Comparison of ENCODE assay signal across 27 mouse cellular contexts in the genomic region with DNA sequence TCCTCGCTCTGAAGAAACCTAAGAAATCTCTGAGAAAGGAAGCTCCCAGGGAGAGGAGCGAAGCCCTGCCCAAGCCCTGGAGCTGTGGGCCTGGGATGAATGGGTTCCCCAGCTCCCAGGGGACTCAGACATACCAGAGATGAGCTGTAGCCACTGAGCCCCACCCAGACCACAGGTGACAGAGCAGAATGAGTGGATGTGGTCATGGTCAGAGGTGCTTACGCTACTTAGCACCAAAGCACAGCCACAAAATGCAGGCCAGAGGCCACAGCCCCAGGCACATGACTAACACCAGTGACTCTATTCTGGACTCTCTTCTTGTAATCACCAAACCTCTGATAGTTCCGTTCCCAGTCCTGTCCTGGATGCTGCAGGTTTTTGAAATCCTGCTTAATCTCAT. TPM values are rescaled to one million over a fixed set of nuclear protein-coding genes. Genes with fewer than 3 reads are reported as not detected.
DNase-seq lines count a peak whose midpoint lies in the region; ATAC-seq and TF ChIP-seq lines count a peak whose summit lies in the region.
"Had no signal": no experiment of that assay in that cellular context is flagged by ENCODE, and none has a peak within 500 bp of the region (broad histone marks: within the 10 kb centered on the region; RNA-seq: fewer than 3 reads in every experiment).

No protein-coding gene starts in this region.

- WGBS in kidney, adult 2 months: 63% methylated on average over 4 of the region's 4 CpGs
- 66% methylated on average over 4 of the region's 4 CpGs for WGBS in intestine, embryonic 16.5 days
- WGBS in stomach, postnatal 0 days: 53% methylated on average over 4 of the region's 4 CpGs

- TF ChIP-seq CTCF in kidney, adult 2 months (conservative IDR thresholded peaks at IDR 0.05; ENCODE audit: insufficient read depth, insufficient read length, low read depth, low read length): no peak
- no peak for TF ChIP-seq CTCF in stomach, postnatal 0 days (IDR thresholded peaks at IDR 0.05; ENCODE audit: low read depth)

- no peak for TF ChIP-seq POLR2A in kidney, adult 2 months (IDR thresholded peaks at IDR 0.05; ENCODE audit: low read depth, low read length)

- no peak for DNase-seq in kidney, adult 2 months
- no peak for DNase-seq in kidney, postnatal 25 days
- peak; percentile 33 for DNase-seq in MN1 (ENCODE audit: low spot score)
- DNase-seq in stomach, postnatal 0 days (ENCODE audit: low spot score): no peak
- no peak for DNase-seq in adrenal gland, adult 2 months
- DNase-seq in thymus, postnatal 14 days: no peak
- DNase-seq: adrenal gland, postnatal 25 days; cerebellum, adult 18-20 months; gastrocnemius, postnatal 36 days; heart, postnatal 14 days; kidney, postnatal 4 days; lung, adult 2 months; lung, postnatal 4 days; right cerebral cortex, adult 18-20 months; spleen, adult 18-20 months; thymus, postnatal 25 days had no signal

- no peaks in the 10 kb centered on the region for H3K36me3 ChIP-seq in kidney, adult 2 months (ENCODE audit: control insufficient read depth, insufficient read depth, low read length)
- no peaks in the 10 kb centered on the region for H3K36me3 ChIP-seq in intestine, embryonic 16.5 days (ENCODE audit: control insufficient read depth, insufficient read depth, low read length)
- H3K36me3 ChIP-seq in stomach, postnatal 0 days (ENCODE audit: control insufficient read depth, insufficient read depth, low read length): no peaks in the 10 kb centered on the region
- H3K36me3 ChIP-seq: G1E; hindbrain, embryonic 13.5 days; midbrain, embryonic 12.5 days had no signal

- H3K4me3 ChIP-seq in kidney, adult 2 months (ENCODE audit: insufficient read depth, low read depth, low read length): no peak overlapping the region
- H3K4me3 ChIP-seq in intestine, embryonic 16.5 days (ENCODE audit: low read length): no peak overlapping the region
- H3K4me3 ChIP-seq in stomach, postnatal 0 days (ENCODE audit: low read depth, low read length): no peak overlapping the region
- H3K4me3 ChIP-seq: hindbrain, embryonic 13.5 days; midbrain, embryonic 12.5 days had no signal

- no peak for ATAC-seq in intestine, embryonic 16.5 days
- no peak for ATAC-seq in stomach, postnatal 0 days (ENCODE audit: low FRiP score, low TSS enrichment)
- ATAC-seq in frontal cortex, adult (ENCODE audit: low TSS enrichment): no peak

- peak overlapping the region; percentile 17; the same call in 1 of the 2 replicates for H3K27ac ChIP-seq in kidney, adult 2 months (ENCODE audit: insufficient read depth, low read depth, low read length)
- H3K27ac ChIP-seq in intestine, embryonic 16.5 days (ENCODE audit: low read length): peak overlapping the region; percentile 78
- 0 out of 2 replicates have a peak overlapping the region, but pooled peaks have one; percentile 13 for H3K27ac ChIP-seq in stomach, postnatal 0 days (replicated peaks)
- H3K27ac ChIP-seq: hindbrain, embryonic 13.5 days; midbrain, embryonic 12.5 days had no signal

- H3K27me3 ChIP-seq in kidney, adult 2 months (replicated peaks; ENCODE audit: control insufficient read depth, insufficient read depth, low read length): no peaks in the 10 kb centered on the region
- H3K27me3 ChIP-seq in intestine, embryonic 16.5 days (replicated peaks; ENCODE audit: control insufficient read depth, insufficient read depth, low read length): no peaks in the 10 kb centered on the region
- no peaks in the 10 kb centered on the region for H3K27me3 ChIP-seq in stomach, postnatal 0 days (ENCODE audit: control insufficient read depth, insufficient read depth, low read length)
- H3K27me3 ChIP-seq: midbrain, embryonic 12.5 days had no signal

- no peak overlapping the region for H3K4me2 ChIP-seq in intestine, embryonic 16.5 days (ENCODE audit: low read depth, low read length)
- no peak overlapping the region for H3K4me2 ChIP-seq in stomach, postnatal 0 days (replicated peaks; ENCODE audit: low read depth)
- H3K4me2 ChIP-seq: heart, embryonic 11.5 days; hindbrain, embryonic 13.5 days; midbrain, embryonic 12.5 days had no signal

- H3K9me3 ChIP-seq in intestine, embryonic 16.5 days (ENCODE audit: control insufficient read depth, low read length): no peaks in the 10 kb centered on the region
- H3K9me3 ChIP-seq in stomach, postnatal 0 days (ENCODE audit: control insufficient read depth, low read length): no peaks in the 10 kb centered on the region
- H3K9me3 ChIP-seq: G1E; hindbrain, embryonic 13.5 days; midbrain, embryonic 12.5 days had no signal

- peaks cover 12% of the 10 kb centered on the region for H3K4me1 ChIP-seq in kidney, adult 2 months (ENCODE audit: control insufficient read depth, insufficient read depth, low read length)
- H3K4me1 ChIP-seq in intestine, embryonic 16.5 days (ENCODE audit: control insufficient read depth, insufficient read depth, low read length): peaks cover 3% of the 10 kb centered on the region; the same call in 1 of the 2 replicates
- H3K4me1 ChIP-seq in stomach, postnatal 0 days (replicated peaks; ENCODE audit: control insufficient read depth, insufficient read depth): no peaks in the 10 kb centered on the region
- H3K4me1 ChIP-seq: hindbrain, embryonic 13.5 days; midbrain, embryonic 12.5 days had no signal

- H3K9ac ChIP-seq in intestine, embryonic 16.5 days (ENCODE audit: low read depth, low read length): no peak overlapping the region
- H3K9ac ChIP-seq in stomach, postnatal 0 days (ENCODE audit: low read length): no peak overlapping the region
- H3K9ac ChIP-seq: hindbrain, embryonic 13.5 days; midbrain, embryonic 12.5 days had no signal

- no peak for TF ChIP-seq EP300 in stomach, postnatal 0 days (optimal IDR thresholded peaks at IDR 0.05)

RNA-seq across cellular contexts. Expression of gene Lmtk3, which starts 12.4 kb away (rescaled TPM):
- 5.7 and 7.3 TPM in 2 replicates for polyA plus RNA-seq in kidney, adult 2 months (2012; rRNA removed)
- 0.47 and 0.51 TPM in 2 replicates for polyA plus RNA-seq in intestine, embryonic 16.5 days (2015; fragmentation: Nextera tagmentation; extraction: Ambion mirVana)
- polyA plus RNA-seq in stomach, postnatal 0 days (2015; fragmentation: Nextera tagmentation; extraction: Ambion mirVana): 0.15 and 0.27 TPM in 2 replicates
- total RNA-seq in adrenal gland, adult 2 months (2021): 1 to 10 TPM; 6.2 to 8.6 TPM
- polyA plus RNA-seq in adrenal gland, adult 2 months (2012; rRNA removed): 38.0 and 61.3 TPM in 2 replicates
- total RNA-seq: gastrocnemius, postnatal 36 days; liver, adult 2 months had no signal

RNA-seq across cellular contexts. Expression of gene Sult2b1, which starts 13.4 kb away (rescaled TPM):
- 4.2 and 6.1 TPM in 2 replicates for polyA plus RNA-seq in kidney, adult 2 months (2012; rRNA removed)
- 3.9 and 4.8 TPM in 2 replicates for polyA plus RNA-seq in intestine, embryonic 16.5 days (2015; fragmentation: Nextera tagmentation; extraction: Ambion mirVana)
- polyA plus RNA-seq in stomach, postnatal 0 days (2015; fragmentation: Nextera tagmentation; extraction: Ambion mirVana): 83.2 and 87.1 TPM in 2 replicates
- 1 to 10 TPM in 1 of 2 experiments, under 1 TPM in 1; 0.49 to 2.0 TPM for total RNA-seq in adrenal gland, adult 2 months (2021)
- 1.6 and 2.9 TPM in 2 replicates for polyA plus RNA-seq in adrenal gland, adult 2 months (2012; rRNA removed)
- total RNA-seq: gastrocnemius, postnatal 36 days; heart, postnatal 14 days; liver, adult 2 months had no signal
- polyA plus RNA-seq: G1E; liver, adult 2 months had no signal

RNA-seq across cellular contexts. Expression of gene Cyth2, which starts 43.3 kb away (rescaled TPM):
- polyA plus RNA-seq in kidney, adult 2 months (2012; rRNA removed): 43.3 and 44.7 TPM in 2 replicates
- 77.1 and 78.2 TPM in 2 replicates for polyA plus RNA-seq in intestine, embryonic 16.5 days (2015; fragmentation: Nextera tagmentation; extraction: Ambion mirVana)
- polyA plus RNA-seq in stomach, postnatal 0 days (2015; fragmentation: Nextera tagmentation; extraction: Ambion mirVana): 59.7 and 62.4 TPM in 2 replicates
- 100 to 1,000 TPM; 127 to 129 TPM for total RNA-seq in adrenal gland, adult 2 months (2021)
- polyA plus RNA-seq in adrenal gland, adult 2 months (2012; rRNA removed): 147 and 170 TPM in 2 replicates

RNA-seq across cellular contexts. Expression of gene Spaca4, which starts 45.5 kb away (rescaled TPM):
- polyA plus RNA-seq in kidney, adult 2 months (2012; rRNA removed): 0.15 and 0.28 TPM in 2 replicates
- polyA plus RNA-seq in intestine, embryonic 16.5 days (2015; fragmentation: Nextera tagmentation; extraction: Ambion mirVana): 0.86 and 1.0 TPM in 2 replicates
- polyA plus RNA-seq in stomach, postnatal 0 days (2015; fragmentation: Nextera tagmentation; extraction: Ambion mirVana): 0.39 and 0.56 TPM in 2 replicates
- total RNA-seq in adrenal gland, adult 2 months (2021): not detected
- polyA plus RNA-seq in adrenal gland, adult 2 months (2012; rRNA removed): not detected in 2 replicates
- total RNA-seq: adrenal gland, postnatal 25 days; G1E; gastrocnemius, postnatal 36 days; heart, postnatal 14 days; layer of hippocampus, postnatal 10 days; left cerebral cortex, postnatal 25 days; liver, adult 2 months had no signal
- polyA plus RNA-seq: forebrain, embryonic 11.5 days; frontal cortex, adult 2 months; G1E; heart, embryonic 11.5 days; hindbrain, embryonic 13.5 days; liver, adult 2 months; lung, adult 2 months; midbrain, embryonic 12.5 days had no signal

RNA-seq across cellular contexts. Expression of gene Fam83e, which starts 50.1 kb away (rescaled TPM):
- polyA plus RNA-seq in kidney, adult 2 months (2012; rRNA removed): 0.19 and 0.35 TPM in 2 replicates
- 30.9 and 34.2 TPM in 2 replicates for polyA plus RNA-seq in intestine, embryonic 16.5 days (2015; fragmentation: Nextera tagmentation; extraction: Ambion mirVana)
- 21.6 and 24.8 TPM in 2 replicates for polyA plus RNA-seq in stomach, postnatal 0 days (2015; fragmentation: Nextera tagmentation; extraction: Ambion mirVana)
- total RNA-seq in adrenal gland, adult 2 months (2021): under 1 TPM; 0.72 to 0.86 TPM
- polyA plus RNA-seq in adrenal gland, adult 2 months (2012; rRNA removed): 0.86 and 2.0 TPM in 2 replicates

Comparison
In these comparisons a context has a peak if more than half of its experiments do, and no peak if none do; other contexts are left out.
1. H3K27ac ChIP-seq: peak in every context shown above with its lines; median percentile 78 in intestine, embryonic 16.5 days; 17 in kidney, adult 2 months; 13 in stomach, postnatal 0 days.
2. RNA of gene Sult2b1, which starts 13.4 kb away (polyA plus RNA-seq): 83.2 to 87.1 TPM in stomach, postnatal 0 days; 4.2 to 6.1 TPM in kidney, adult 2 months, 3.9 to 4.8 TPM in intestine, embryonic 16.5 days and 1.6 to 2.9 TPM in adrenal gland, adult 2 months; every median in the first group is over 10 times any median in the second.